Mouse (Mus musculus): ENCODE measurements around the gene Llph. TPM values are rescaled to one million over a fixed set of nuclear protein-coding genes. Genes with fewer than 3 reads are reported as not detected.
A peak's percentile ranks its signal among the peaks of the same experiment; 100 is the strongest.

Gene Llph
- 55.2 and 55.5 TPM in 2 replicates for polyA plus RNA-seq (2016; fragmentation: Nextera tagmentation; extraction: Ambion mirVana)

- Histone ChIP-seq H3K27ac (peak within 1 kb of the TSS; percentile 80), H3K9ac (peak within 1 kb of the TSS; percentile 88), H3K4me1 (peaks cover 27% of the 10 kb centered on the region), H3K27me3 (replicated peaks) (no peaks in the 10 kb centered on the region), H3K9me3 (replicated peaks) (no peaks in the 10 kb centered on the region), H3K36me3 (peaks cover 56% of the 10 kb centered on the region), H3K4me3 (peak within 1 kb of the TSS; percentile 97), H3K4me2 (peak within 1 kb of the TSS; percentile 91)
- ATAC-seq: peak; percentile 92
- WGBS (ENCODE audit: insufficient replicate concordance): under 1% methylated on average over 57 of the region's 57 CpGs
Observed at GRCm38 (mm10) chr10:120226871-120227661, at the start of gene Llph. TSS of gene Llph (plus strand) at chr10:120227070.

- H3K36me3 ChIP-seq: no peaks in the 10 kb centered on the region
- no peaks in the 10 kb centered on the region for H3K9me3 ChIP-seq (replicated peaks)
- 83% methylated on average over 1 of the region's 1 CpGs for WGBS (ENCODE audit: insufficient replicate concordance)
- no peak overlapping the region for H3K4me2 ChIP-seq
- H3K4me1 ChIP-seq: no peaks in the 10 kb centered on the region
- no peaks in the 10 kb centered on the region for H3K27me3 ChIP-seq (replicated peaks)
- peak; percentile 73 for ATAC-seq
- H3K27ac ChIP-seq: no peak overlapping the region
- no peak overlapping the region for H3K9ac ChIP-seq
- H3K4me3 ChIP-seq: no peak overlapping the region
Observed at GRCm38 (mm10) chr10:120182887-120183286, 44.0 kb upstream of the Llph start.

GRCm38 (mm10) chr10:120183342-120183741 lies 43.5 kb upstream of the Llph start:
- 47% methylated on average over 2 of the region's 2 CpGs for WGBS (ENCODE audit: insufficient replicate concordance)
- no peaks in the 10 kb centered on the region for H3K4me1 ChIP-seq

GRCm38 (mm10) chr10:120188513-120188912 lies 38.4 kb upstream of the Llph start:
- no peaks in the 10 kb centered on the region for H3K27me3 ChIP-seq (replicated peaks)
- ATAC-seq: no peak
- H3K4me2 ChIP-seq: no peak overlapping the region
- no peak overlapping the region for H3K9ac ChIP-seq
- no peak overlapping the region for H3K4me3 ChIP-seq
- H3K9me3 ChIP-seq (replicated peaks): no peaks in the 10 kb centered on the region
- H3K27ac ChIP-seq: no peak overlapping the region
- H3K4me1 ChIP-seq: no peaks in the 10 kb centered on the region
- H3K36me3 ChIP-seq: no peaks in the 10 kb centered on the region
- WGBS (ENCODE audit: insufficient replicate concordance): 56% methylated on average over 2 of the region's 2 CpGs

More at GRCm38 (mm10) chr10:120183342-120183741, 43.5 kb upstream of the Llph start:
- no peak overlapping the region for H3K27ac ChIP-seq
- H3K36me3 ChIP-seq: no peaks in the 10 kb centered on the region
- no peaks in the 10 kb centered on the region for H3K27me3 ChIP-seq (replicated peaks)
- H3K4me2 ChIP-seq: no peak overlapping the region
- ATAC-seq: no peak
- no peaks in the 10 kb centered on the region for H3K9me3 ChIP-seq (replicated peaks)
- H3K4me3 ChIP-seq: no peak overlapping the region
- H3K9ac ChIP-seq: no peak overlapping the region

- ATAC-seq: no peak
- WGBS (ENCODE audit: insufficient replicate concordance): 26% methylated on average over 11 of the region's 11 CpGs
- 0 out of 2 replicates have a peak overlapping the region, but pooled peaks have one; percentile 1 for H3K4me2 ChIP-seq
Observed at GRCm38 (mm10) chr10:120189276-120189675, 37.6 kb upstream of the Llph start.

GRCm38 (mm10) chr10:120189782-120190181 lies 37.1 kb upstream of the Llph start:
- Histone ChIP-seq H3K9me3 (replicated peaks) (no peaks in the 10 kb centered on the region), H3K4me2 (0 out of 2 replicates have a peak overlapping the region, but pooled peaks have one; percentile 1), H3K36me3 (no peaks in the 10 kb centered on the region), H3K27me3 (replicated peaks) (no peaks in the 10 kb centered on the region), H3K4me1 (no peaks in the 10 kb centered on the region), H3K27ac (no peak overlapping the region), H3K4me3 (no peak overlapping the region), H3K9ac (no peak overlapping the region)
- no peak for ATAC-seq
- WGBS (ENCODE audit: insufficient replicate concordance): 22% methylated on average over 6 of the region's 6 CpGs

More at GRCm38 (mm10) chr10:120189276-120189675, 37.6 kb upstream of the Llph start:
- no peaks in the 10 kb centered on the region for H3K4me1 ChIP-seq
- no peaks in the 10 kb centered on the region for H3K27me3 ChIP-seq (replicated peaks)
- H3K4me3 ChIP-seq: no peak overlapping the region
- no peaks in the 10 kb centered on the region for H3K9me3 ChIP-seq (replicated peaks)
- no peak overlapping the region for H3K9ac ChIP-seq
- H3K36me3 ChIP-seq: no peaks in the 10 kb centered on the region
- no peak overlapping the region for H3K27ac ChIP-seq

GRCm38 (mm10) chr10:120191165-120191564 lies 35.7 kb upstream of the Llph start:
- H3K4me2 ChIP-seq: no peak overlapping the region
- 69% methylated on average over 6 of the region's 6 CpGs for WGBS (ENCODE audit: insufficient replicate concordance)
- H3K9me3 ChIP-seq (replicated peaks): no peaks in the 10 kb centered on the region
- H3K27me3 ChIP-seq (replicated peaks): no peaks in the 10 kb centered on the region
- H3K4me1 ChIP-seq: no peaks in the 10 kb centered on the region
- H3K27ac ChIP-seq: no peak overlapping the region
- H3K36me3 ChIP-seq: no peaks in the 10 kb centered on the region
- H3K4me3 ChIP-seq: no peak overlapping the region
- no peak overlapping the region for H3K9ac ChIP-seq
- ATAC-seq: no peak

- H3K9me3 ChIP-seq (replicated peaks): no peaks in the 10 kb centered on the region
- no peak overlapping the region for H3K4me3 ChIP-seq
- H3K9ac ChIP-seq: no peak overlapping the region
- no peaks in the 10 kb centered on the region for H3K27me3 ChIP-seq (replicated peaks)
- ATAC-seq: no peak
- H3K4me2 ChIP-seq: no peak overlapping the region
- no peak overlapping the region for H3K27ac ChIP-seq
- H3K36me3 ChIP-seq: no peaks in the 10 kb centered on the region
- WGBS (ENCODE audit: insufficient replicate concordance): 69% methylated on average over 4 of the region's 4 CpGs
- H3K4me1 ChIP-seq: no peaks in the 10 kb centered on the region
Observed at GRCm38 (mm10) chr10:120192278-120192677, 34.6 kb upstream of the Llph start.

GRCm38 (mm10) chr10:120193255-120193654 lies 33.6 kb upstream of the Llph start:
- Histone ChIP-seq H3K9me3 (replicated peaks) (no peaks in the 10 kb centered on the region), H3K4me2 (no peak overlapping the region), H3K27ac (no peak overlapping the region), H3K9ac (no peak overlapping the region), H3K36me3 (no peaks in the 10 kb centered on the region), H3K27me3 (replicated peaks) (0 out of 2 replicates have a peak, but pooled peaks cover under 1% of the 10 kb centered on the region), H3K4me1 (no peaks in the 10 kb centered on the region), H3K4me3 (no peak overlapping the region)
- WGBS (ENCODE audit: insufficient replicate concordance): 55% methylated on average over 8 of the region's 8 CpGs
- ATAC-seq: no peak

- H3K4me3 ChIP-seq: no peak overlapping the region
- no peak for ATAC-seq
- 64% methylated on average over 14 of the region's 14 CpGs for WGBS (ENCODE audit: insufficient replicate concordance)
- no peaks in the 10 kb centered on the region for H3K36me3 ChIP-seq
- H3K27ac ChIP-seq: no peak overlapping the region
- no peaks in the 10 kb centered on the region for H3K9me3 ChIP-seq (replicated peaks)
- peaks cover 32% of the 10 kb centered on the region for H3K27me3 ChIP-seq (replicated peaks)
- no peak overlapping the region for H3K4me2 ChIP-seq
- H3K9ac ChIP-seq: no peak overlapping the region
- H3K4me1 ChIP-seq: peaks cover 13% of the 10 kb centered on the region
Observed at GRCm38 (mm10) chr10:120197061-120197835, 29.6 kb upstream of the Llph start.

- ATAC-seq: peak; percentile 83
- H3K4me3 ChIP-seq: peak within 1 kb of the TSS; percentile 62
- H3K4me2 ChIP-seq: peak within 1 kb of the TSS; percentile 88
- peak within 1 kb of the TSS; percentile 62 for H3K9ac ChIP-seq
- H3K4me1 ChIP-seq: peaks cover 18% of the 10 kb centered on the region
- H3K27ac ChIP-seq: peak within 1 kb of the TSS; percentile 62
- WGBS (ENCODE audit: insufficient replicate concordance): 2% methylated on average over 65 of the region's 65 CpGs
- no peaks in the 10 kb centered on the region for H3K9me3 ChIP-seq (replicated peaks)
- peaks cover 44% of the 10 kb centered on the region for H3K27me3 ChIP-seq (replicated peaks)
- H3K36me3 ChIP-seq: no peaks in the 10 kb centered on the region
Observed at GRCm38 (mm10) chr10:120201131-120201921, 25.5 kb upstream of the Llph start, which contains the start of gene Tmbim4. TSS of gene Tmbim4 (plus strand) at chr10:120201590.
